Mouse (Mus musculus): ENCODE measurements around the gene Phf21a. TPM values are rescaled to one million over a fixed set of nuclear protein-coding genes. Genes with fewer than 3 reads are reported as not detected.

The Phf21a gene
- total and polyA plus RNA-seq, 2 experiments from 2014 or later: 34.4 to 146 TPM

DNA sequence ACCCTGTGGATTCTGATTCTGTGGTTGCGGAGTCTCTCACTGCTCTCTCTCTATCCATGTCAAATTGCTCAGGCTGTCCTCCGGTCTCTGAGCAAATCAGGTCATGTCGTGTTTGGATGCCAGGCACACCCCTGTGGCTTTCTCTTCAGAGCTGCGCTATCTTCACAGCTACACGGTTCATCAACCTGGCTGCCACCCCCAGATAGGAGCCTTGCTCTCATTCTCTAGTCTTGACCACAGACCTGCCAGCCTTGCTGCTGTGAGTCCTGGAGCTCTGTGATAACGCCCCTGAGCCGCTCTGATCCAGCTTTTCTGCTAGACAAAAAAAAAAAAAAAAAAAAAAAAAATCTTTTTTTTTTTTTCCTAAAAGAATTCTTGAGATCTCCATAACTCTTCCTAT, 81.3 kb downstream of the Phf21a start:
- no peaks in the 10 kb centered on the region for H3K27me3 ChIP-seq (ENCODE audit: insufficient read depth, low read length)
- no peaks in the 10 kb centered on the region for H3K9me3 ChIP-seq (ENCODE audit: low read length)
- WGBS: 56% methylated on average over 7 of the region's 7 CpGs
- H3K4me3 ChIP-seq (ENCODE audit: low read depth, low read length): no peak overlapping the region
- H3K36me3 ChIP-seq (ENCODE audit: insufficient read depth): no peaks in the 10 kb centered on the region
- no peaks in the 10 kb centered on the region for H3K4me1 ChIP-seq (ENCODE audit: insufficient read depth)
- H3K27ac ChIP-seq (ENCODE audit: low read depth, low read length): no peak overlapping the region
- TF ChIP-seq CTCF (IDR thresholded peaks at IDR 0.05; ENCODE audit: low read depth): no peak
- no peak for DNase-seq
- H3K4me2 ChIP-seq (ENCODE audit: low read depth): no peak overlapping the region
- no peak for ATAC-seq
- H3K9ac ChIP-seq: no peak overlapping the region

DNA sequence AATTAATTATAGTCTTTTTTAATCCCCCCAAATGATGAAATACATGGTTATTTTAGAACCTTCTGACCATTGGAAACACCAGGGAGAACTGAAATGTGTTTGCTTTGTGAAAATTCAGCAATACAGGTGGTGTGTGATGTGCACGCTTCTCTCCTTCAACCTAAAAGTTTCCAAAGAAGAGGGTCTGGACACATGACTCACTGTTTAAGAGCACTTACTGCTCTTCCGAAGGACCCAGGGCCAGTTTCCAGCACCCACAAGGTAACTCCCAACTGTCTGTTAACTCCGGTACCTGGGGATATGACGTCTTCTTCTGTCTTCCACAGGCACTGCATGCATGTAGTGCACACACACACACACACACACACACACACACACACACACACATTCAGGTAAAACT, 82.1 kb downstream of the Phf21a start:
- H3K9me3 ChIP-seq (ENCODE audit: low read length): no peaks in the 10 kb centered on the region

DNA sequence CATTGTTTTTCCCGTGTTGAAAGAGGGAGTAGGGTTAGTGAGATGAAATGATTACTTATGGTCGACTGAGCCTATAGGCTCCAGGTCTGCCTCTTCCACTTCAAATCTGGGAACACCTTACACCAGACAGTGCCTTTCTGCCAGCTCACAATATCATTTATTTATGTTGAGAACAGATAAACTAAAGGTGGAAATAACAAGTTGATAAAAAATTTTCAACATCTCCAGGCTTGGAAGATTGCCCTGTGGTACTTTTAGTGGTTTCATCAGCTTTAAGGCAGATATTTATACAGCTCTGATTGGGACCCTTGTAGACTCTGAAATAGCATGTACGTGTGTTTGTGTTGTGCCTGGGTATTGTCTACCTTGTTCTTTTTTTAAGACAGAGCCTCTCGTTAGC, 83.4 kb downstream of the Phf21a start:
- no peaks in the 10 kb centered on the region for H3K4me1 ChIP-seq (ENCODE audit: insufficient read depth)
- no peak for ATAC-seq
- H3K36me3 ChIP-seq (ENCODE audit: insufficient read depth): no peaks in the 10 kb centered on the region
- no peak overlapping the region for H3K4me3 ChIP-seq (ENCODE audit: low read depth, low read length)
- H3K9me3 ChIP-seq (ENCODE audit: low read length): no peaks in the 10 kb centered on the region
- WGBS: 13% methylated on average over 4 of the region's 4 CpGs
- no peak overlapping the region for H3K27ac ChIP-seq (ENCODE audit: low read depth, low read length)
- H3K27me3 ChIP-seq (ENCODE audit: insufficient read depth, low read length): no peaks in the 10 kb centered on the region
- no peak for TF ChIP-seq CTCF (IDR thresholded peaks at IDR 0.05; ENCODE audit: low read depth)
- DNase-seq: no peak
- no peak overlapping the region for H3K9ac ChIP-seq
- H3K4me2 ChIP-seq (ENCODE audit: low read depth): no peak overlapping the region

More for the DNA sequence above, 82.1 kb downstream of the Phf21a start:
- Histone ChIP-seq H3K27me3 (ENCODE audit: insufficient read depth, low read length) (no peaks in the 10 kb centered on the region), H3K4me2 (ENCODE audit: low read depth) (no peak overlapping the region), H3K4me1 (ENCODE audit: insufficient read depth) (no peaks in the 10 kb centered on the region), H3K4me3 (ENCODE audit: low read depth, low read length) (no peak overlapping the region), H3K9ac (no peak overlapping the region), H3K36me3 (ENCODE audit: insufficient read depth) (no peaks in the 10 kb centered on the region), H3K27ac (ENCODE audit: low read depth, low read length) (no peak overlapping the region)
- ATAC-seq (no peak), DNase-seq (no peak)
- WGBS: 95% methylated on average over 4 of the region's 4 CpGs
- no peak for TF ChIP-seq CTCF (IDR thresholded peaks at IDR 0.05; ENCODE audit: low read depth)

DNA sequence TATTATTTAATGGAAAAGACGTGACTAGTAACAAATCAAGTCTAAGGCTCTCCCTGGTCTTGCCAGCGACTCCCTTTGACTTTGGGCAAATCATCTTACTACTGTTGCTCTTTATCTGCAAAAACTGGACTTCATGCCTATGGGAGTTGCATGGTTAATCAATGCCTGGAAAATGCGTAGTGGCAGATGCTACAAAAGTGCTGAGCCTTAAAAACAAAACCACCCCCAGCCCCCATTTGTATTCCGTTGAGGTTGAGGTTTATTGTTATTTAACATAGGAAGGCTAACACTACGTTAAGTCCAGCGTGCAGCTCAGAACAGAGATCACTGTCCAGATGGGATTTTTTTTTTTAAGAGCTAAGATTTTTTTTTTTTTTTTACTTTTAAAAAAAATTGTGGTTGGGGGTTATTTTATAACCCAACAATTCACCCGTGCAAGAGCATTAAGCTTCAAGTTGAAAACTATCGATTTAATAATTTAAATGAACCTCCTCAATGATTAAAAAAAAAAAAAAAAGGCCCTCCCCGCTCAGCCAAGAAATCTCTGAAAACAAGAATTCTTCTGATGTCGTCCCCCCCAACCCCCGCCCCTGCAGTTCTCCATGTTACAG, 89.3 kb downstream of the Phf21a start:
- ATAC-seq: no peak
- peak overlapping the region; percentile 88 for H3K4me2 ChIP-seq (ENCODE audit: low read depth)
- 2% methylated on average over 11 of the region's 11 CpGs for WGBS
- DNase-seq: no peak
- H3K36me3 ChIP-seq (ENCODE audit: insufficient read depth): no peaks in the 10 kb centered on the region
- peaks cover 14% of the 10 kb centered on the region for H3K4me1 ChIP-seq (ENCODE audit: insufficient read depth)
- peak overlapping the region; percentile 58 for H3K4me3 ChIP-seq (ENCODE audit: low read depth, low read length)
- no peak for TF ChIP-seq CTCF (IDR thresholded peaks at IDR 0.05; ENCODE audit: low read depth)
- no peaks in the 10 kb centered on the region for H3K9me3 ChIP-seq (ENCODE audit: low read length)
- no peaks in the 10 kb centered on the region for H3K27me3 ChIP-seq (ENCODE audit: insufficient read depth, low read length)
- peak overlapping the region; percentile 100 for H3K27ac ChIP-seq (ENCODE audit: low read depth, low read length)
- H3K9ac ChIP-seq: peak overlapping the region; percentile 82

DNA sequence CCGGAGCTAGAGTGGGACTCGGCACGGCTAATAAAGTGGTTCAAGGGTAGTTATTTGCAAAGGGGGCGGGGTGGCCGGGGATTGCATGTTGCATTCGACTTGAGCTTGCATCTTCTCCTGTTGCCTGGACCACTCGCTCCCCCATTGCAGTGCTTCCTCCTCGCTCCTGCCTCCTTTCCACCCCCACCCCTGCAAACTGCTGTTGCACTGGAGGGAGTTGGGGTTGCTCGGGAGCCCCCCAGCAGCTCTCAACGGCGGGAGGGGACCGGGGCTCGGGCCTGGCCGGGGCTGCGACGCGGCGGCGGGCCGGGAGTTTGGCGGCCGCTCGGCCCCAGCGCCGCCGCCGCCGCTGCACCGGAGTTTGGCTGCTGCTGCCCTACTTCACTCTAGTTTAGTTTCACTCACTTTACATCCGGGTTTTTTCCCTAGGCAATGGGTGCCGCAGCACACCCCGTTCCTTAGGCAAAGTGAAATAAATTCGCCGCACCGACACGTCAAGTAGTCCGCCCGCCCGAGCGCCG, 90.1 kb downstream of the Phf21a start:
- TF ChIP-seq CTCF (IDR thresholded peaks at IDR 0.05; ENCODE audit: low read depth): no peak
- WGBS: 1% methylated on average over 41 of the region's 41 CpGs
- H3K4me2 ChIP-seq (ENCODE audit: low read depth): peak overlapping the region; percentile 88
- no peaks in the 10 kb centered on the region for H3K9me3 ChIP-seq (ENCODE audit: low read length)
- peaks cover 21% of the 10 kb centered on the region for H3K4me1 ChIP-seq (ENCODE audit: insufficient read depth)
- DNase-seq (peak; percentile 89), ATAC-seq (peak; percentile 75)
- H3K9ac ChIP-seq: peak overlapping the region; percentile 82
- peak overlapping the region; percentile 58 for H3K4me3 ChIP-seq (ENCODE audit: low read depth, low read length)
- no peaks in the 10 kb centered on the region for H3K36me3 ChIP-seq (ENCODE audit: insufficient read depth)
- peak overlapping the region; percentile 100 for H3K27ac ChIP-seq (ENCODE audit: low read depth, low read length)
- H3K27me3 ChIP-seq (ENCODE audit: insufficient read depth, low read length): no peaks in the 10 kb centered on the region

DNA sequence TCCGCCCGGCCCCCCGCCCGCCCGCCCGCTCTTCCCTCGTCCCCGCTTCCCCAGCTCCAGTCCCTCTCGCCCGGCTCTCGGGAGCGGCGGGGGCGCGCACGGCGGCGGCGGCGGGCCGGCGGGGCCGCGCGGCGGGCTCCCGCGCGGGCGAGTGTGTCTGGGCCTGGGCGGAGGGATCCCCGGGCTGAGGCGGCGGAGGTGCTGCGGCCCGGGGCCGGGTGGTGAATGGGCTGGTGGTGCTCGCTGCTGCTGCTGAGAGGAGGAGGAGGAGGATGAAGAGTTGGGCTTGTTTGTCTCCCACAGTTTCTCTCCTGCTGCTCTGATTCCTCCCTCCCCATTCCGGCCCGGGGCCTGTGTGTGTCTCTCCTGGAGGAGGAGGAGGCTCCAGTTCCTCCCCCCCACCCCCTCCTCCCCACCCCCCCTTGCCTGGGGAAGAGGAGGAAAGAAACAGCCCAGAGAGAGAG, 90.7 kb downstream of the Phf21a start:
- ATAC-seq (peak; percentile 88), DNase-seq (peak; percentile 94)
- Histone ChIP-seq H3K36me3 (ENCODE audit: insufficient read depth) (no peaks in the 10 kb centered on the region), H3K4me3 (ENCODE audit: low read depth, low read length) (peak overlapping the region; percentile 58), H3K9ac (peak overlapping the region; percentile 82), H3K4me1 (ENCODE audit: insufficient read depth) (peaks cover 24% of the 10 kb centered on the region), H3K9me3 (ENCODE audit: low read length) (no peaks in the 10 kb centered on the region), H3K4me2 (ENCODE audit: low read depth) (peak overlapping the region; percentile 88), H3K27ac (ENCODE audit: low read depth, low read length) (peak overlapping the region; percentile 100), H3K27me3 (ENCODE audit: insufficient read depth, low read length) (no peaks in the 10 kb centered on the region)
- WGBS: 2% methylated on average over 24 of the region's 40 CpGs
- no peak for TF ChIP-seq CTCF (IDR thresholded peaks at IDR 0.05; ENCODE audit: low read depth)

DNA sequence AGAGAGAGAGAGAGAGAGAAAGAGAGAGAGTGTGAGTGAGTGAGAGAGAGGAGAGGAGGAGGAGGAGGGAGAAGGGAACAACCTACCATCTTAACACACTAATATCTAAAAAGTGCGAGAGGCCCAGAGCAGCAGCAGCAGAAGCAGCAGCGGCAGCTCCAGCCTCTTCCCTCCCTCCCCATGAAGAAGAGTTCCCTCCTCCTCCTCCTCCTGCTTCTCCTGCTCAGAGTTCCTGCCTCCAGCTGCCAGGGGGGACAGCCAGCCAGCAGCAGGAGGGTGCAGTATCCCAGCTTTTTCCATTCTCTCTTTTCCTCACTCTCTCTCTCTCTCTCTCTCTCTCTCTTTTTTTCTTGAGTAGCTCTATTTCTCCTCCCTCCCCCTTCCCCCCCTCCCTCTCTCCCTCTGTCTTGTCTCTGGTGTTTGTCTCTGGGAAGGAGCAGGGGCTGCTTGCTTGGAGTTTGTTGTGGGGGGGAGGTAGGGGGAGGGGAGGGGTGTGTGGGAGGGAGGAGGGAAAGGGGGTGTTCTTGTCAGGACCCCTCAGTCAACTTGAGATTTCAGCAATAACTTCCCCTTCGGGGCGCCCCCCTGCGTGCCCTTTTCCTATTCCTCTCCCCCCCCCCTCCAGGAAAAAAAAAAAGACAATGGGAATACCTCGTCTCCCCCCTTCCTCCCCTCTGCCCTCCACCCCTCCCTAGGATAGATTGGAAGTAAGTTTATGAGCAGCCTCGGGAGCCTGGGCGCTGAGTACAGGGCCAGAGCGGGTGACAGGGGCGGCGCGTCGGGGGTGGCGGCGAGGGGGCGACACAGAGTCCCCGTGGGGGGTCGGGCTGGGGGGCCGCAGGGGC, 91.4 kb downstream of the Phf21a start:
- peak overlapping the region; percentile 100 for H3K27ac ChIP-seq (ENCODE audit: low read depth, low read length)
- H3K4me2 ChIP-seq (ENCODE audit: low read depth): peak overlapping the region; percentile 88
- no peaks in the 10 kb centered on the region for H3K9me3 ChIP-seq (ENCODE audit: low read length)
- H3K9ac ChIP-seq: peak overlapping the region; percentile 82
- under 1% methylated on average over 18 of the region's 19 CpGs for WGBS
- peak overlapping the region; percentile 58 for H3K4me3 ChIP-seq (ENCODE audit: low read depth, low read length)
- ATAC-seq: peak; percentile 23
- peak; percentile 72 for DNase-seq
- H3K27me3 ChIP-seq (ENCODE audit: insufficient read depth, low read length): no peaks in the 10 kb centered on the region
- no peak for TF ChIP-seq CTCF (IDR thresholded peaks at IDR 0.05; ENCODE audit: low read depth)
- H3K4me1 ChIP-seq (ENCODE audit: insufficient read depth): peaks cover 27% of the 10 kb centered on the region
- H3K36me3 ChIP-seq (ENCODE audit: insufficient read depth): no peaks in the 10 kb centered on the region
